Mouse (Mus musculus) neural tube, embryonic 14.5 days (tissue): ENCODE measurements around the gene Nr3c2. TPM values are rescaled to one million over a fixed set of nuclear protein-coding genes. Genes with fewer than 3 reads are reported as not detected.

Experiments used
- ATAC-seq: fragments of 200-750 bp; cut with Nextera tagmentation; 2 replicates; pipeline ENCODE4 v1.8.0; 2017; ENCODE audit warnings: low read depth, mild to moderate bottlenecking, moderate TSS enrichment, moderate library complexity
- H3K27ac ChIP-seq: fragments of 300-500 bp; sonication (generic); 2 replicates; pipeline ENCODE4 v1.5.1; 2014; ENCODE audit warnings: low read depth, mild to moderate bottlenecking, control low read depth, low read length, moderate library complexity, mixed read lengths
- H3K27me3 ChIP-seq: fragments of 300-500 bp; sonication (generic); 2 replicates; pipeline ENCODE4 v1.6.1; 2014; ENCODE audit warnings: low read length; ENCODE audit not compliant: control insufficient read depth, insufficient read depth
- H3K36me3 ChIP-seq: fragments of 300-500 bp; sonication (generic); 2 replicates; pipeline ENCODE4 v1.6.1; 2014; ENCODE audit warnings: low read length, mixed read lengths; ENCODE audit not compliant: control insufficient read depth, insufficient read depth
- H3K4me1 ChIP-seq: fragments of 300-500 bp; sonication (generic); 2 replicates; pipeline ENCODE4 v1.6.1; 2014; ENCODE audit warnings: low read length; ENCODE audit not compliant: control insufficient read depth, insufficient read depth
- H3K4me2 ChIP-seq: fragments of 300-500 bp; sonication (generic); 2 replicates; pipeline ENCODE4 v1.6.1; 2014; ENCODE audit warnings: mild to moderate bottlenecking, low read depth, low read length, control low read depth
- H3K4me3 ChIP-seq: fragments of 300-500 bp; sonication (generic); 2 replicates; pipeline ENCODE4 v1.5.1; 2014; ENCODE audit warnings: low read depth, low read length, control low read depth, mixed read lengths
- H3K9ac ChIP-seq: fragments of 300-500 bp; sonication (generic); replicated peaks from 2 replicates; pipeline ENCODE4 v1.6.1; 2014; ENCODE audit warnings: low read depth, mild to moderate bottlenecking, control low read depth, low read length, mixed read lengths
- H3K9me3 ChIP-seq: fragments of 300-500 bp; sonication (generic); 2 replicates; pipeline ENCODE4 v1.6.1; 2016; ENCODE audit warnings: low read length; ENCODE audit not compliant: control insufficient read depth
- WGBS: fragments of 180-500 bp; shearing (Covaris S2); extraction: QIAGEN DNeasy Blood & Tissue Kit; methylation state at CpG from one replicate; pipeline ENCODE4 v1.1.7; 2014; 5-methylcytosine and 5-hydroxymethylcytosine counted together
- polyA plus RNA-seq: library from polyadenylated mRNA; unstranded; fragments of >200 nt; fragmentation: Nextera tagmentation; extraction: Ambion mirVana; gene quantifications from 2 replicates; pipeline ENCODE4 v1.2.1, GENCODE M21; 2014

Gene Nr3c2
- polyA plus RNA-seq, 1 experiment from 2014 or later = 7.7 TPM

- Histone ChIP-seq H3K9me3 (no peaks in the 10 kb centered on the region), H3K4me3 (no peak overlapping the region), H3K9ac (no peak overlapping the region), H3K27ac (no peak overlapping the region), H3K4me1 (no peaks in the 10 kb centered on the region), H3K4me2 (no peak overlapping the region), H3K27me3 (no peaks in the 10 kb centered on the region), H3K36me3 (no peaks in the 10 kb centered on the region)
- ATAC-seq = no peak
- 62% methylated on average over 1 of the region's 1 CpGs for WGBS
Observed at GRCm38 (mm10) chr8:77121571-77121890, 222.3 kb downstream of the Nr3c2 start.

- ATAC-seq = no peak
- no peaks in the 10 kb centered on the region for H3K9me3 ChIP-seq
- no peak overlapping the region for H3K9ac ChIP-seq
- H3K4me2 ChIP-seq = no peak overlapping the region
- WGBS = 85% methylated on average over 5 of the region's 5 CpGs
- no peaks in the 10 kb centered on the region for H3K4me1 ChIP-seq
- H3K27me3 ChIP-seq = no peaks in the 10 kb centered on the region
- H3K4me3 ChIP-seq = no peak overlapping the region
- H3K36me3 ChIP-seq = no peaks in the 10 kb centered on the region
- no peak overlapping the region for H3K27ac ChIP-seq
Observed at GRCm38 (mm10) chr8:77122300-77122699, 223.1 kb downstream of the Nr3c2 start.

GRCm38 (mm10) chr8:77125777-77126176, 226.5 kb downstream of the Nr3c2 start:
- no peak for ATAC-seq
- no peak overlapping the region for H3K4me3 ChIP-seq
- H3K4me2 ChIP-seq = no peak overlapping the region
- H3K27me3 ChIP-seq = no peaks in the 10 kb centered on the region
- H3K9ac ChIP-seq = no peak overlapping the region
- no peak overlapping the region for H3K27ac ChIP-seq
- H3K36me3 ChIP-seq = no peaks in the 10 kb centered on the region
- 91% methylated on average over 7 of the region's 7 CpGs for WGBS
- H3K9me3 ChIP-seq = no peaks in the 10 kb centered on the region
- H3K4me1 ChIP-seq = no peaks in the 10 kb centered on the region

- Histone ChIP-seq H3K4me2 (no peak overlapping the region), H3K27ac (no peak overlapping the region), H3K36me3 (no peaks in the 10 kb centered on the region), H3K9me3 (no peaks in the 10 kb centered on the region), H3K9ac (no peak overlapping the region), H3K4me3 (no peak overlapping the region), H3K4me1 (no peaks in the 10 kb centered on the region), H3K27me3 (no peaks in the 10 kb centered on the region)
- ATAC-seq = no peak
- 89% methylated on average over 4 of the region's 4 CpGs for WGBS
Observed at GRCm38 (mm10) chr8:77128006-77128405, 228.8 kb downstream of the Nr3c2 start.

GRCm38 (mm10) chr8:77132903-77133637, 233.8 kb downstream of the Nr3c2 start:
- no peak overlapping the region for H3K4me3 ChIP-seq
- no peak overlapping the region for H3K4me2 ChIP-seq
- H3K9me3 ChIP-seq = no peaks in the 10 kb centered on the region; the same call in 1 of the 2 replicates
- H3K27me3 ChIP-seq = no peaks in the 10 kb centered on the region
- H3K4me1 ChIP-seq = no peaks in the 10 kb centered on the region
- no peak overlapping the region for H3K27ac ChIP-seq
- no peak; the same call in 1 of the 2 replicates for ATAC-seq
- WGBS = 54% methylated on average over 11 of the region's 11 CpGs
- H3K9ac ChIP-seq = no peak overlapping the region
- H3K36me3 ChIP-seq = no peaks in the 10 kb centered on the region

- WGBS = 63% methylated on average over 7 of the region's 7 CpGs
- H3K4me2 ChIP-seq = no peak overlapping the region
- no peak overlapping the region for H3K27ac ChIP-seq
Observed at GRCm38 (mm10) chr8:77133797-77134385, 234.6 kb downstream of the Nr3c2 start.

GRCm38 (mm10) chr8:77145285-77145684, 246.0 kb downstream of the Nr3c2 start:
- H3K27me3 ChIP-seq = no peaks in the 10 kb centered on the region
- no peaks in the 10 kb centered on the region for H3K36me3 ChIP-seq
- H3K9me3 ChIP-seq = no peaks in the 10 kb centered on the region
- H3K4me2 ChIP-seq = no peak overlapping the region
- H3K4me1 ChIP-seq = no peaks in the 10 kb centered on the region
- no peak overlapping the region for H3K27ac ChIP-seq
- WGBS = 92% methylated on average over 3 of the region's 3 CpGs
- no peak overlapping the region for H3K4me3 ChIP-seq
- no peak for ATAC-seq
- H3K9ac ChIP-seq = no peak overlapping the region

More at GRCm38 (mm10) chr8:77133797-77134385, 234.6 kb downstream of the Nr3c2 start:
- Histone ChIP-seq H3K9ac (no peak overlapping the region), H3K9me3 (no peaks in the 10 kb centered on the region; the same call in 1 of the 2 replicates), H3K4me1 (no peaks in the 10 kb centered on the region), H3K27me3 (no peaks in the 10 kb centered on the region), H3K4me3 (no peak overlapping the region), H3K36me3 (no peaks in the 10 kb centered on the region)
- no peak for ATAC-seq

- no peaks in the 10 kb centered on the region for H3K9me3 ChIP-seq
- no peak for ATAC-seq
- H3K4me1 ChIP-seq = no peaks in the 10 kb centered on the region
- no peaks in the 10 kb centered on the region for H3K27me3 ChIP-seq
- H3K27ac ChIP-seq = no peak overlapping the region
- H3K4me3 ChIP-seq = no peak overlapping the region
- 48% methylated on average over 3 of the region's 3 CpGs for WGBS
- no peak overlapping the region for H3K9ac ChIP-seq
- H3K36me3 ChIP-seq = no peaks in the 10 kb centered on the region
- no peak overlapping the region for H3K4me2 ChIP-seq
Observed at GRCm38 (mm10) chr8:77154496-77154895, 255.3 kb downstream of the Nr3c2 start.

- H3K27ac ChIP-seq = no peak overlapping the region
- no peak overlapping the region for H3K4me2 ChIP-seq
- H3K27me3 ChIP-seq = no peaks in the 10 kb centered on the region
- no peaks in the 10 kb centered on the region for H3K4me1 ChIP-seq
- no peaks in the 10 kb centered on the region for H3K36me3 ChIP-seq
- no peak overlapping the region for H3K4me3 ChIP-seq
- H3K9me3 ChIP-seq = no peaks in the 10 kb centered on the region
- ATAC-seq = no peak
- no peak overlapping the region for H3K9ac ChIP-seq
- 95% methylated on average over 6 of the region's 6 CpGs for WGBS
Observed at GRCm38 (mm10) chr8:77169320-77169719, 270.1 kb downstream of the Nr3c2 start.
